Mouse (Mus musculus): ENCODE measurements around the gene Nkx6-2. TPM values are rescaled to one million over a fixed set of nuclear protein-coding genes. Genes with fewer than 3 reads are reported as not detected.

The Nkx6-2 gene
- polyA plus RNA-seq, 1 experiment from 2014 or later: 8.4 TPM

GRCm38 (mm10) chr7:139550086-139550783 is 32.4 kb downstream of the Nkx6-2 start:
- no peak for ATAC-seq (ENCODE audit: low FRiP score, low TSS enrichment)
- no peak for TF ChIP-seq EP300 (optimal IDR thresholded peaks at IDR 0.05)
- TF ChIP-seq CTCF (IDR thresholded peaks at IDR 0.05; ENCODE audit: low read depth): no peak
- WGBS: 86% methylated on average over 3 of the region's 3 CpGs

GRCm38 (mm10) chr7:139547325-139547724 is 35.3 kb downstream of the Nkx6-2 start:
- no peaks in the 10 kb centered on the region for H3K27me3 ChIP-seq (ENCODE audit: control insufficient read depth, insufficient read depth, low read length)
- no peak overlapping the region for H3K9ac ChIP-seq (ENCODE audit: low read length)
- peaks cover 3% of the 10 kb centered on the region; the same call in 1 of the 2 replicates for H3K36me3 ChIP-seq (ENCODE audit: control insufficient read depth, insufficient read depth, low read length)
- H3K27ac ChIP-seq (replicated peaks): no peak overlapping the region
- DNase-seq (ENCODE audit: low spot score) (no peak), ATAC-seq (ENCODE audit: low FRiP score, low TSS enrichment) (0 out of 2 replicates have a peak, but pooled peaks have one; percentile 31)
- no peak for TF ChIP-seq CTCF (IDR thresholded peaks at IDR 0.05; ENCODE audit: low read depth)
- TF ChIP-seq EP300 (optimal IDR thresholded peaks at IDR 0.05): no peak
- 69% methylated on average over 2 of the region's 2 CpGs for WGBS
- no peak overlapping the region for H3K4me3 ChIP-seq (ENCODE audit: low read depth, low read length)
- no peaks in the 10 kb centered on the region for H3K9me3 ChIP-seq (ENCODE audit: control insufficient read depth, low read length)
- H3K4me2 ChIP-seq (replicated peaks; ENCODE audit: low read depth): no peak overlapping the region
- no peaks in the 10 kb centered on the region for H3K4me1 ChIP-seq (replicated peaks; ENCODE audit: control insufficient read depth, insufficient read depth)

More at GRCm38 (mm10) chr7:139550086-139550783, 32.4 kb downstream of the Nkx6-2 start:
- H3K27me3 ChIP-seq (ENCODE audit: control insufficient read depth, insufficient read depth, low read length): no peaks in the 10 kb centered on the region
- no peak overlapping the region for H3K4me3 ChIP-seq (ENCODE audit: low read depth, low read length)
- no peaks in the 10 kb centered on the region for H3K9me3 ChIP-seq (ENCODE audit: control insufficient read depth, low read length)
- no peak for DNase-seq (ENCODE audit: low spot score)
- H3K36me3 ChIP-seq (ENCODE audit: control insufficient read depth, insufficient read depth, low read length): peaks cover 3% of the 10 kb centered on the region; the same call in 1 of the 2 replicates
- no peak overlapping the region for H3K9ac ChIP-seq (ENCODE audit: low read length)
- no peaks in the 10 kb centered on the region for H3K4me1 ChIP-seq (replicated peaks; ENCODE audit: control insufficient read depth, insufficient read depth)
- H3K4me2 ChIP-seq (replicated peaks; ENCODE audit: low read depth): no peak overlapping the region
- no peak overlapping the region for H3K27ac ChIP-seq (replicated peaks)

- no peak overlapping the region for H3K4me2 ChIP-seq (replicated peaks; ENCODE audit: low read depth)
- H3K9me3 ChIP-seq (ENCODE audit: control insufficient read depth, low read length): no peaks in the 10 kb centered on the region
- DNase-seq (ENCODE audit: low spot score) (no peak), ATAC-seq (ENCODE audit: low FRiP score, low TSS enrichment) (no peak)
- no peaks in the 10 kb centered on the region for H3K4me1 ChIP-seq (replicated peaks; ENCODE audit: control insufficient read depth, insufficient read depth)
- TF ChIP-seq CTCF (IDR thresholded peaks at IDR 0.05; ENCODE audit: low read depth): no peak
- TF ChIP-seq EP300 (optimal IDR thresholded peaks at IDR 0.05): no peak
- 80% methylated on average over 12 of the region's 12 CpGs for WGBS
- no peak overlapping the region for H3K27ac ChIP-seq (replicated peaks)
- no peak overlapping the region for H3K4me3 ChIP-seq (ENCODE audit: low read depth, low read length)
- no peak overlapping the region for H3K9ac ChIP-seq (ENCODE audit: low read length)
- no peaks in the 10 kb centered on the region for H3K27me3 ChIP-seq (ENCODE audit: control insufficient read depth, insufficient read depth, low read length)
- H3K36me3 ChIP-seq (ENCODE audit: control insufficient read depth, insufficient read depth, low read length): peaks cover 3% of the 10 kb centered on the region; the same call in 1 of the 2 replicates
Observed at GRCm38 (mm10) chr7:139544706-139545625, 37.6 kb downstream of the Nkx6-2 start.

- Histone ChIP-seq H3K4me1 (replicated peaks; ENCODE audit: control insufficient read depth, insufficient read depth) (no peaks in the 10 kb centered on the region), H3K27me3 (ENCODE audit: control insufficient read depth, insufficient read depth, low read length) (no peaks in the 10 kb centered on the region), H3K27ac (replicated peaks) (no peak overlapping the region), H3K4me2 (replicated peaks; ENCODE audit: low read depth) (no peak overlapping the region), H3K36me3 (ENCODE audit: control insufficient read depth, insufficient read depth, low read length) (peaks cover 5% of the 10 kb centered on the region; the same call in 1 of the 2 replicates), H3K9me3 (ENCODE audit: control insufficient read depth, low read length) (no peaks in the 10 kb centered on the region), H3K4me3 (ENCODE audit: low read depth, low read length) (no peak overlapping the region), H3K9ac (ENCODE audit: low read length) (no peak overlapping the region)
- WGBS: 86% methylated on average over 6 of the region's 6 CpGs
- DNase-seq (ENCODE audit: low spot score): no peak
- no peak for ATAC-seq (ENCODE audit: low FRiP score, low TSS enrichment)
- TF ChIP-seq EP300 (optimal IDR thresholded peaks at IDR 0.05) (no peak), CTCF (IDR thresholded peaks at IDR 0.05; ENCODE audit: low read depth) (peak; percentile 49)
Observed at GRCm38 (mm10) chr7:139541422-139541821, 41.2 kb downstream of the Nkx6-2 start.

GRCm38 (mm10) chr7:139540601-139541000 is 42.0 kb downstream of the Nkx6-2 start:
- Histone ChIP-seq H3K4me3 (ENCODE audit: low read depth, low read length) (no peak overlapping the region), H3K4me2 (replicated peaks; ENCODE audit: low read depth) (no peak overlapping the region), H3K9ac (ENCODE audit: low read length) (no peak overlapping the region), H3K4me1 (replicated peaks; ENCODE audit: control insufficient read depth, insufficient read depth) (no peaks in the 10 kb centered on the region), H3K27me3 (ENCODE audit: control insufficient read depth, insufficient read depth, low read length) (no peaks in the 10 kb centered on the region), H3K36me3 (ENCODE audit: control insufficient read depth, insufficient read depth, low read length) (peaks cover 5% of the 10 kb centered on the region; the same call in 1 of the 2 replicates), H3K9me3 (ENCODE audit: control insufficient read depth, low read length) (no peaks in the 10 kb centered on the region), H3K27ac (replicated peaks) (no peak overlapping the region)
- whole genome bisulfite sequencing: 84% methylated on average over 1 of the region's 1 CpGs
- ATAC-seq (ENCODE audit: low FRiP score, low TSS enrichment) (no peak), DNase-seq (ENCODE audit: low spot score) (no peak)
- no peak for TF ChIP-seq EP300 (optimal IDR thresholded peaks at IDR 0.05)
- TF ChIP-seq CTCF (IDR thresholded peaks at IDR 0.05; ENCODE audit: low read depth): peak; percentile 2; the same call in 1 of the 2 replicates
